Mouse (Mus musculus) 3T3-L1 (cell line): ENCODE measurements around the gene Proser2.

Source experiments
- DNase-seq: peaks from one replicate; pipeline ENCODE4 v3.0.0-alpha.2; 2015; ENCODE audit warnings: low read depth, low spot score

The Proser2 gene

GRCm38 (mm10) chr2:6129555-6130355 lies at the start of gene Proser2:
Gene Proser2, minus strand, starts transcription at chr2:6130211.
- no peak for DNase-seq

- no peak for DNase-seq
Observed at GRCm38 (mm10) chr2:6179749-6180117, 49.7 kb upstream of the Proser2 start.

- no peak for DNase-seq
Observed at GRCm38 (mm10) chr2:6178901-6179748, 49.1 kb upstream of the Proser2 start.

- DNase-seq: no peak
Observed at GRCm38 (mm10) chr2:6173013-6173412, 43.0 kb upstream of the Proser2 start.

GRCm38 (mm10) chr2:6168560-6168959 lies 38.5 kb upstream of the Proser2 start:
- DNase-seq: no peak

- peak; percentile 87 for DNase-seq
Observed at GRCm38 (mm10) chr2:6167843-6168558, 38.0 kb upstream of the Proser2 start.

GRCm38 (mm10) chr2:6165771-6166170 lies 35.8 kb upstream of the Proser2 start:
- DNase-seq: peak; percentile 29

GRCm38 (mm10) chr2:6164606-6165290 lies 34.7 kb upstream of the Proser2 start:
- DNase-seq: no peak

GRCm38 (mm10) chr2:6162366-6163040 lies 32.5 kb upstream of the Proser2 start:
- peak; percentile 48 for DNase-seq

- DNase-seq: no peak
Observed at GRCm38 (mm10) chr2:6159735-6160134, 29.7 kb upstream of the Proser2 start.

GRCm38 (mm10) chr2:6159219-6159618 lies 29.2 kb upstream of the Proser2 start:
- DNase-seq: no peak

GRCm38 (mm10) chr2:6157635-6158034 lies 27.6 kb upstream of the Proser2 start:
- no peak for DNase-seq

- DNase-seq: no peak
Observed at GRCm38 (mm10) chr2:6157208-6157607, 27.2 kb upstream of the Proser2 start.

GRCm38 (mm10) chr2:6149801-6150200 lies 19.8 kb upstream of the Proser2 start:
- no peak for DNase-seq

GRCm38 (mm10) chr2:6146901-6147300 lies 16.9 kb upstream of the Proser2 start:
- no peak for DNase-seq

GRCm38 (mm10) chr2:6146257-6146656 lies 16.2 kb upstream of the Proser2 start:
- DNase-seq: no peak

GRCm38 (mm10) chr2:6145611-6146010 lies 15.6 kb upstream of the Proser2 start:
- DNase-seq: no peak

GRCm38 (mm10) chr2:6142915-6143654 lies 13.1 kb upstream of the Proser2 start:
- no peak for DNase-seq

- no peak for DNase-seq
Observed at GRCm38 (mm10) chr2:6140572-6141161, 10.7 kb upstream of the Proser2 start.

GRCm38 (mm10) chr2:6133871-6134270 lies 3.9 kb upstream of the Proser2 start:
- no peak for DNase-seq
